Mouse (Mus musculus) kidney, embryonic 15.5 days (tissue): ENCODE measurements around the gene Gm5447. TPM values are rescaled to one million over a fixed set of nuclear protein-coding genes. Genes with fewer than 3 reads are reported as not detected.

Experiments used
- ATAC-seq: fragments of 200-750 bp; cut with Nextera tagmentation; replicated peaks from 2 replicates; pipeline ENCODE4 v1.8.0; 2017; ENCODE audit warnings: moderate TSS enrichment; ENCODE audit not compliant: low FRiP score
- H3K27ac ChIP-seq: fragments of 300-500 bp; sonication (generic); 2 replicates; pipeline ENCODE4 v1.5.1; 2015; ENCODE audit warnings: mild to moderate bottlenecking, inconsistent platforms
- H3K27me3 ChIP-seq: fragments of 300-500 bp; sonication (generic); 2 replicates; pipeline ENCODE4 v1.6.1; 2015; ENCODE audit warnings: inconsistent platforms
- H3K36me3 ChIP-seq: fragments of 300-500 bp; sonication (generic); 2 replicates; pipeline ENCODE4 v1.6.1; 2015; ENCODE audit warnings: inconsistent platforms
- H3K4me1 ChIP-seq: fragments of 300-500 bp; sonication (generic); 2 replicates; pipeline ENCODE4 v1.6.1; 2015; ENCODE audit warnings: inconsistent platforms
- H3K4me2 ChIP-seq: fragments of 300-500 bp; sonication (generic); 2 replicates; pipeline ENCODE4 v1.6.1; 2015; ENCODE audit warnings: moderate library complexity, mild to moderate bottlenecking, inconsistent platforms
- H3K4me3 ChIP-seq: fragments of 300-500 bp; sonication (generic); replicated peaks from 2 replicates; pipeline ENCODE4 v1.5.1; 2015; ENCODE audit warnings: mild to moderate bottlenecking, inconsistent platforms
- H3K9ac ChIP-seq: fragments of 300-500 bp; sonication (generic); 2 replicates; pipeline ENCODE4 v1.6.1; 2015; ENCODE audit warnings: mild to moderate bottlenecking, inconsistent platforms
- H3K9me3 ChIP-seq: fragments of 300-500 bp; sonication (generic); replicated peaks from 2 replicates; pipeline ENCODE4 v1.6.1; 2016; ENCODE audit warnings: inconsistent platforms
- WGBS: fragments of 180-500 bp; shearing (Covaris S2); methylation state at CpG from one replicate; pipeline ENCODE4 v1.1.7; 2015; ENCODE audit warnings: mixed read lengths; 5-methylcytosine and 5-hydroxymethylcytosine counted together
- polyA plus RNA-seq: library from polyadenylated mRNA; unstranded; fragments of >200 nt; fragmentation: Nextera tagmentation; extraction: Ambion mirVana; gene quantifications from 2 replicates; pipeline ENCODE4 v1.2.1, GENCODE M21; 2015

Gene Gm5447
- polyA plus RNA-seq = 0.24 TPM in 1 of 2 replicates, not detected in the other

DNA sequence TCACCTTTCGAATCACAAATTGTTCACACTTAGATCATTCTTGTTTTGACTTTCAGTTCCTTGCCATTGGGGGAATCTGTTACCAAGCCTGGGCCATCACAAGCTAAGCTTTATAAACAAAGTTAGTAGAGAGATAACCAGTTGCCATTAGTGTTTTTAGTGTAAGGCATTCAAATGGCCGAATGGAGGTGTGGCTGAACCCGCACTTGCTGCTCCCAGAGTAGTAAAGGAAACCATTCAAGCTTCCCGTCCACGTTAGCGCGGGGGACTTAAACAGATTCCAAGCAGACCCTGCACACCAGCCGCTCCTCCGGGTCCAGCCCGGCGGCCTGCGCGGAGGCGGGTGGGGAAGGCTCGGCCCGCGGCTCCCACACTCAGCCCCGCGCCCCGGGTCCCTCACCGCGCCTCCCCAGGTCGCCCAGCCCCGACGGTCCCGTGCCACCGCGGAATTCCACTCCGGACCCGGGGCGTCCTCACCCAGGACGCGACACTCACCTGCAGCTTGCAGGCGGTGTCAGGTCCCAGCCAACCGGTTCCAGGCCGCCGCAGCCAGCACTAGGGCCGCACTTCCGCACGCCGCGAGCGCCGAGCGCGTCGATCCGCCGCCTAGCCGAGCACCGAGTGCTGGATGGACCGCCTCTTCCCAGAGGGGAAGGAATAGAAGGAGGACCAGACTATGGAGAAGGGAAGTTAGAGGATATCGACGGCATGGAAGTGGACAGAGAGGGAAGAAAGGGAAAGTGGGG is at the start of gene Gm5447, which contains the start of gene Exoc2:
TSS of gene Gm5447 (plus strand) at position 704 of the 746 bp plus-strand sequence.
TSS of gene Exoc2 (minus strand) at position 593 of the 746 bp plus-strand sequence.
- Histone ChIP-seq H3K4me1 (peaks cover 9% of the 10 kb centered on the region; the same call in 1 of the 2 replicates), H3K4me3 (peak within 1 kb of the TSS; percentile 95), H3K27ac (peak within 1 kb of the TSS; percentile 94), H3K36me3 (no peaks in the 10 kb centered on the region), H3K9ac (peak within 1 kb of the TSS; percentile 85), H3K9me3 (no peaks in the 10 kb centered on the region), H3K4me2 (peak within 1 kb of the TSS; percentile 67), H3K27me3 (0 out of 2 replicates have a peak, but pooled peaks cover 6% of the 10 kb centered on the region)
- WGBS = under 1% methylated on average over 54 of the region's 54 CpGs
- ATAC-seq = peak; percentile 99

DNA sequence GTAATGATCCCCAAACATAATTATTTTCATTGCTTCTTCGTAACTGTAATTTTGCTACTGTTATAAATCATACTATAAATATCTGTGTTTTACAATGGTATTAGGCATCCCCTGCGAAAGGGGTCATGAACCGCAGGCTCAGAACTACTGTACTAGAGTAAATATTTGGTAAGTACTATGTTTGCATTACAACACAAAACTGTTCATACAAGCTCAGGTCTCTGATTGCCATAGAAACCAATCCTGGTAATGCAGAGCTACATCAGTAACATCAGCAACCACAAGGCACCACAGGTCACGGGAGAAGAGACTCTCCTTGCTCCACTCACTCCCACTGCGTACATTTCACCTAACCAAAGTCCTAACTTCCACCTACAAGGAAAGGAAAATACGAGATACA is 49.7 kb upstream of the Gm5447 start:
- peaks cover 18% of the 10 kb centered on the region; the same call in 1 of the 2 replicates for H3K36me3 ChIP-seq
- WGBS = 83% methylated on average over 6 of the region's 6 CpGs

DNA sequence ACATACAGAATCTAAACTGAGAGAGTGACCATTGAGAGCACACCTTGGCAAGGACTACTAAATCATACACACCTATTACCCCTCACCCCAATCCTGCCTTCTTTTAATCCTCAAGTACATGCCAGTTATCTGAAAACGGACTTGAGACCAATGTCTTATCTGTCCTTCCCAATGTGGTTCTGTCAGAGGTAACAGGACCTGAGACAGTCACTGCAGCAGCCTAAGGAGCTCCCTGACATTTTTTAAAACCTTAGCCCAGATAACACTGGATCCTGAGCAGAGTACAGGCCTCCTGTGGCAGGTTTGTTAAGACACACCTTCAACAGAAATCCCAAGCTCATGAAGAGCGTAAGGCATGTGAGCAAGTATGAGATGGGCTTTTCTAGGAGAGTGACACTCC is 44.9 kb upstream of the Gm5447 start:
- Histone ChIP-seq H3K4me2 (no peak overlapping the region), H3K27me3 (no peaks in the 10 kb centered on the region), H3K27ac (no peak overlapping the region), H3K9me3 (no peaks in the 10 kb centered on the region), H3K36me3 (0 out of 2 replicates have a peak, but pooled peaks cover 7% of the 10 kb centered on the region), H3K9ac (no peak overlapping the region), H3K4me3 (no peak overlapping the region), H3K4me1 (no peaks in the 10 kb centered on the region)
- whole genome bisulfite sequencing = 89% methylated on average over 2 of the region's 2 CpGs
- no peak for ATAC-seq

More for the DNA sequence above, 49.7 kb upstream of the Gm5447 start:
- Histone ChIP-seq H3K4me3 (no peak overlapping the region), H3K4me2 (no peak overlapping the region), H3K4me1 (no peaks in the 10 kb centered on the region), H3K27ac (no peak overlapping the region), H3K9me3 (no peaks in the 10 kb centered on the region), H3K9ac (no peak overlapping the region), H3K27me3 (no peaks in the 10 kb centered on the region)
- ATAC-seq = no peak

DNA sequence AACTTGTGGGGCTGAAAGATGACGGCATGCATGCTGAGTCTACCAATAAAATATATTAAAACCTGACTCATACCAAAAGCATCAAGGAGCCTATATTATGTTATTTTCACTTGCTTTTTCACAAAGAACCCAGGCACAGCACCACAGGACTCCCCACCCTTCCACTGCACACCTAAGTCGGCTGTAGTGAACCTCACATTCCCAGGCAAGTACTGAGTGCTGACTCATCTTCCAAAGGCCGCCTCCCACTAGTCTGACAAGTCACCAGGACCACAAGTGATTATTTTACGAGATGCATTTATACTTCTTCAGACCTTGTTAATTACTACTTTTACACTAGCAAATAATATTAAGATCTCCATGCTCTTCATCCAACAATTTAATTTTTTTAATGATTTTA is 42.4 kb upstream of the Gm5447 start:
- H3K4me1 ChIP-seq = no peaks in the 10 kb centered on the region
- ATAC-seq = no peak

DNA sequence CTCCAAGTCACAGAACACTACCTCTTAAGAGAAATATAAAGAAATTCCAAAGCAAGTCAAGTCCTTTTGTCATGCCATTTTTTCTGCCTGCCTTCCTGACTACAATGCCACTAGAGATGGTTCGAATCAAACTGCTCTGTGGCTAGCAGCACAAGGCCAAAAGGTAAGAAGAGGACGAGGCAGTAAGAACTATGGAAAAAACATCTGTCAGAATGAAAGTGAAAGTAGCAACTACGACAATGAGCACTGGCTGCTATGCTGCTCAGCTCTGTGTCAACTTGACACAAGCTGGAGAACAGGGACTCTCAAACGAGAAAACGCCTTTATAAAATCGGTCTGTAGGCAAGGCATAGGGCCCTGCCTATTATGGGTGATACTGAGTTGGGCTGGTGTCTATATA is 41.0 kb upstream of the Gm5447 start:
- Histone ChIP-seq H3K9ac (no peak overlapping the region), H3K9me3 (no peaks in the 10 kb centered on the region), H3K36me3 (no peaks in the 10 kb centered on the region), H3K4me1 (no peaks in the 10 kb centered on the region), H3K4me2 (no peak overlapping the region), H3K27ac (no peak overlapping the region), H3K27me3 (no peaks in the 10 kb centered on the region), H3K4me3 (no peak overlapping the region)
- WGBS = 89% methylated on average over 6 of the region's 6 CpGs
- no peak for ATAC-seq

More for the DNA sequence above, 42.4 kb upstream of the Gm5447 start:
- H3K4me3 ChIP-seq = no peak overlapping the region
- H3K9me3 ChIP-seq = no peaks in the 10 kb centered on the region
- H3K27me3 ChIP-seq = no peaks in the 10 kb centered on the region
- H3K36me3 ChIP-seq = 0 out of 2 replicates have a peak, but pooled peaks cover 5% of the 10 kb centered on the region
- H3K9ac ChIP-seq = no peak overlapping the region
- no peak overlapping the region for H3K27ac ChIP-seq
- 70% methylated on average over 4 of the region's 4 CpGs for WGBS
- H3K4me2 ChIP-seq = no peak overlapping the region

DNA sequence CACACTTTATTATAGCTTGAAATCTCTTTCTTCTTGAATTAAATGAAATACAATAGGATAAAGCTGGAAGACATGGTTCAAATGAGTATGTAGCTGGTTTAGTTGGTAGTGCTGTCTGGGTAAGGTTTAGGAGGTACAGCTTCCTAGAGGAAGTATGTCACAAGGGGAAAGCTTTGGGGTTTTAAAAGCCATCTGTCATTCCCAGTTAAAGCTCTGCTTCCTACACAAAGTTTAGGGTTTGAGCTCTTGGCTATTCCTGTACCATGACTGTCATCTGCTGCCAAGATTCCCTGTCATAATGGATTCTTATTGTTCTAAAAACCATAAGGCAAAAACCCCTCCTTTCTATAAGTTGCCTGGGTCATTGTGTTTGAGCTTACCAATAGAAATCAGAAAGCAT is 28.2 kb upstream of the Gm5447 start:
- no peak overlapping the region for H3K9ac ChIP-seq
- no peak overlapping the region for H3K4me2 ChIP-seq
- no peaks in the 10 kb centered on the region for H3K9me3 ChIP-seq
- no peaks in the 10 kb centered on the region for H3K4me1 ChIP-seq
- no peak overlapping the region for H3K4me3 ChIP-seq
- H3K27ac ChIP-seq = no peak overlapping the region
- ATAC-seq = no peak
- H3K27me3 ChIP-seq = no peaks in the 10 kb centered on the region
- no peaks in the 10 kb centered on the region for H3K36me3 ChIP-seq

DNA sequence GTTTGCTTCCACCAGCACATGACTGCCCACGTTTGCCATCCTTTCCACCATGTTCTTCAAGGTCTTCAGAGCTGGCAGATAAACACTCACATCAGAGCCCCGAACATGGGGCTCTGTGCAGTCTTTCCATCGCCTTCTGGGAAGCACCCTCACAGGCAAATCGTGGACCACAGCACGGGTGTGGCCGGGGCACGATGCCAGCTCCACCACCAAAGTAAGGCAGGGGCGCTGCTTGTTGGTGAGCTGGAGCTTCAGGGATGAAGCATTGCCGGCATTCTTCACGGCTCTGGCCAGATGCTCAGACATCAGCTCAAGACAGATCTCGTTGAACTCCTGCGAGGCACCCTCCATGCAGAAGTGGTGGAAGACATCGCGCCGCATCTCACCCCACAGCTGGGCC is 26.9 kb upstream of the Gm5447 start:
- 92% methylated on average over 15 of the region's 15 CpGs for WGBS
- no peak for ATAC-seq
- H3K36me3 ChIP-seq = no peaks in the 10 kb centered on the region
- H3K4me3 ChIP-seq = no peak overlapping the region
- H3K4me2 ChIP-seq = no peak overlapping the region
- H3K27me3 ChIP-seq = no peaks in the 10 kb centered on the region
- H3K4me1 ChIP-seq = no peaks in the 10 kb centered on the region
- H3K9me3 ChIP-seq = no peaks in the 10 kb centered on the region
- H3K9ac ChIP-seq = no peak overlapping the region
- no peak overlapping the region for H3K27ac ChIP-seq

DNA sequence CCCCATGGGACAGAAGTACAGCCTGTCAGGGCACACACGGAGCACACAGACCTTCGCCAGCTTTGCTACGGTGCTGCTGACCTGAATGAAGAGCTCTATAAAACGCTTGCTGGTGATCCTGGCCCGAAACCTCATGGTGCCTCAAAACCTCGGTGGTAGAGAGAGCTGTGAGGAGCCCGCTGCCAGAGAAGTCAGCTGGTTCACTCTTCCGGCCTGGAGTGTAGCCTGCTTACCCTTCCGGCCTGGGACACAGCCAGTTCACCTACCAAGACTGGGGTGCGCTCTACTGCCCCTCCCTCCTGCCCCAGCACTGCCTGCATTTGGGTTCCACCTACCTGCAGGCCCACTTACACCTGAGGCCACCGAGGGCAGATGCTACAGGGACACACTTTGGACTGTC is 26.5 kb upstream of the Gm5447 start, which contains the start of gene Hus1b:
TSS of gene Hus1b (minus strand) at position 220 of the 400 bp plus-strand sequence.
- no peak within 1 kb of the TSS for H3K27ac ChIP-seq
- ATAC-seq = no peak
- no peak within 1 kb of the TSS for H3K9ac ChIP-seq
- no peaks in the 10 kb centered on the region for H3K4me1 ChIP-seq
- H3K4me3 ChIP-seq = no peak within 1 kb of the TSS
- H3K9me3 ChIP-seq = no peaks in the 10 kb centered on the region
- H3K27me3 ChIP-seq = no peaks in the 10 kb centered on the region
- no peak within 1 kb of the TSS for H3K4me2 ChIP-seq
- WGBS = 89% methylated on average over 11 of the region's 11 CpGs
- no peaks in the 10 kb centered on the region for H3K36me3 ChIP-seq

DNA sequence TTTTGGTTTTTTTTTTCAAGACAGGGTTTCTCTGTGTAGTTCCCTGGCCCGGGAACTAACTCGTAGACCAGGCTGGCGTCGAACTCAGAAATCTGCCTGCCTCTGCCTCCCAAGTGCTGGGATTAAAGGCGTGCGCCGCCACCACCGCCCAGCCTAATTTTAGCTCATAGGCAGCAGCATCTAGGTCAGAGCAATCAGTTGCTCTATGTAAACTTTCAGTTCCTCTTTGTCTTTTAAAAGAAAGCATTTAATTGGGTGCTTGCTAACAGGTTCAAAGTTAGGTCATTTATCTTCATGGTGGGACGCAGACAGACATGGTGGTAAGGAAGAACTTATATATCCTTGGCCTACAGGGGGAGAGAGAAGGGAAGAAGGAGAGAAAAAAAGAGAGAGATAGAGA is 24.8 kb upstream of the Gm5447 start:
- no peak overlapping the region for H3K9ac ChIP-seq
- H3K27ac ChIP-seq = no peak overlapping the region
- no peaks in the 10 kb centered on the region for H3K36me3 ChIP-seq
- WGBS = 95% methylated on average over 9 of the region's 9 CpGs
- no peak overlapping the region for H3K4me3 ChIP-seq
- H3K9me3 ChIP-seq = no peaks in the 10 kb centered on the region
- no peaks in the 10 kb centered on the region for H3K27me3 ChIP-seq
- H3K4me2 ChIP-seq = no peak overlapping the region
- ATAC-seq = no peak
- H3K4me1 ChIP-seq = no peaks in the 10 kb centered on the region

DNA sequence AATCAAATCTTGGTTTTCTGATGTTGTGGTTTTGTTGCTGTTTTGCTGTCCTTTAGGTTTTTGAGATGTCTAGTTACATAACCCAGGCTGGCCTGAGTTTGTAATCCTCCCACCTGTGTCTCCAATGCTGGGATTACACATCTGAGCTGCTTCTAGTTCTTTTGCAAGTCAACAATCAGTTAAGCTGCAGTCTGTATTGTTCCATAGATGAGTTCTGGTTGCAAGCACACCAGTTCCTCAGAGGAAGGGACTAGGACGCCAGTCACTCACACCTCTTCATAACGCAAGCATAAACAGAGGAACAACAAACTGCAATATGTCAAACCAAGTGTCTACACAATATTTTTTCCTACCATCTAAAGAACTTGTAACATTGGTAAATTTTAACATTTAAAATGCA is 22.0 kb upstream of the Gm5447 start:
- 93% methylated on average over 2 of the region's 2 CpGs for WGBS

DNA sequence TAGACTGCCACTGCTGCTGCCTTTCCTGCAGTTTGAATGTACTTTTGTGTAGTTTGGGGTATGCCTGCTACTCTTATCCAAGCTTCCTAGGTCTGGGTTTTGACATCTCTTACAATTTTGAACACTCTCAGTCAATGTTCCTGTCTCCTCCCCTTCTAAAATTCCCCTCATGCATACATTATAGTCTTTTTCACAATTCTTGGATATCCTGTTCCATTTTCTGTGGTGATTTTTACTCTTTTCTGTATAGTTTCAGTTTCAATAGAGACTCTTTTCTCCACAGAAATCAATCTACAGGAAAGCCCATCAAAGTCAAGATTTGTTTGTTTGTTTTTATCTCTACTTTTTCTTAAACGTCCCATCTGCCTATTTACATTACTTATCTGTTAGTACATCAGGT is 20.4 kb upstream of the Gm5447 start:
- Histone ChIP-seq H3K27ac (no peak overlapping the region), H3K4me3 (no peak overlapping the region), H3K9ac (no peak overlapping the region), H3K9me3 (no peaks in the 10 kb centered on the region), H3K36me3 (no peaks in the 10 kb centered on the region), H3K27me3 (no peaks in the 10 kb centered on the region), H3K4me1 (no peaks in the 10 kb centered on the region), H3K4me2 (no peak overlapping the region)
- WGBS = 57% methylated on average over 1 of the region's 1 CpGs
- ATAC-seq = no peak

More for the DNA sequence above, 22.0 kb upstream of the Gm5447 start:
- no peak overlapping the region for H3K27ac ChIP-seq
- H3K36me3 ChIP-seq = no peaks in the 10 kb centered on the region
- H3K4me1 ChIP-seq = no peaks in the 10 kb centered on the region
- no peak overlapping the region for H3K4me2 ChIP-seq
- H3K27me3 ChIP-seq = no peaks in the 10 kb centered on the region
- no peaks in the 10 kb centered on the region for H3K9me3 ChIP-seq
- H3K9ac ChIP-seq = no peak overlapping the region
- ATAC-seq = no peak
- no peak overlapping the region for H3K4me3 ChIP-seq

DNA sequence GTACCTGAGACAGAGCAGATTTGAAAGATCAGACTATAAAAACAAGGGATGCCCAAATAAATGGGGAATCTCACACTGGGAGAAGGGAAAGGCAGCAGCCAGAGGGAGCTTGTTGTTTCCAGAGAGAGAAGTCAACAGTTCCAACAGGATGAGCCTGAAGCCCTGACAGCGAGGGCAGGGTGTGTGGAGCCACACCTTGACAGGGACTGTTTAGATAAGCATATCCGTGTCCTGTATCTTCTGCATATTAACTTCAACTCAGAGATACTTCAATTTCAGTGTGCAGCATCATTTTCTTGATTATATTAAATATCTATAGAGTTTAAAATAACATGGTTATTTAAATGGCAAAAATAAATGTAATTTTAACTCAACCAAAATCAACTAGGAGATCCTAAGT is 13.3 kb upstream of the Gm5447 start:
- H3K9ac ChIP-seq = no peak overlapping the region
- peaks cover 2% of the 10 kb centered on the region for H3K4me1 ChIP-seq
- no peak for ATAC-seq
- no peaks in the 10 kb centered on the region for H3K27me3 ChIP-seq
- H3K9me3 ChIP-seq = no peaks in the 10 kb centered on the region
- no peak overlapping the region for H3K4me2 ChIP-seq
- no peaks in the 10 kb centered on the region for H3K36me3 ChIP-seq
- WGBS = 84% methylated on average over 2 of the region's 2 CpGs
- H3K4me3 ChIP-seq = no peak overlapping the region
- no peak overlapping the region for H3K27ac ChIP-seq
